Mouse (Mus musculus) urinary bladder, postnatal 10 days (tissue): ENCODE measurements around the gene Lrrc75a.

Source experiments
- DNase-seq: peaks from one replicate; pipeline ENCODE4 v3.0.0; 2022; ENCODE audit warnings: low spot score

The Lrrc75a gene

DNA sequence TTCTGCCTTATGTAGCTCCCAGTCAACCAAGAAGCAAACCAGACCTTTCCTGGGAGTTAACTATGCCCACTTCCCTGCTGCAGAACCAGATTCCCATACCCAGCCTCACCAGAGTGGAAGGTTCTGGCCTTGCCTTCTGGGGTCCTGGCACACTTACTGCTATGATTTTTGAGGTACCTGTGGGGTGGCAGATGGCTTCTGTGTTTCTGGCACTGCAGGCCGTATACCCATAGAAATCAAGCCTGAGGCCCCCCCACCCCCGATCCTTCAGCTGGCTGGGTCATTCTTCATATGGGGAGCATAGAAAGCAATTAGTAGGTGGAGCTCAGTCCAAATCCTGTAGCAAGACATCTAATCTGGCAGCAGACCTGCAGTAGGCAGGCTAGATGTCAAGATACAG lies 57.3 kb downstream of the Lrrc75a start:
- no peak for DNase-seq

DNA sequence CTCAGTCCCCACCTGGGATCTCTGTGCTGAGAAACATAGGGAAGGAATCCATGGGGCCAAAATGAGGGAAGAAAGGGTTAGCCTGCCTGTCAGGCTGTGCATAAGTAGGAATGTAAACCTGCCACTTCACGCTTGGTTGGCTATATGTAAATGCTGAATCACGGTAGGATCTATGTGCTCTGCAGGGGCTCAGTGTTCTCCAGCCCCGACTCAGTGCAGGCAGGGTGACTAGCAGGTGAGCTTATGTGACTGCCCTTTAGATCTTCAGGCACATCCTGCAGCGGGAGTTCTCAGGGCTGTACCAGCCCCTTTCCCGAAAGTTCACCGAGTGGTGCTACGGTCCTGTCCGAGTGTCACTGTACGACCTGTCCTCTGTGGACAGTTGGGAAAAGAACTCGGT lies 58.9 kb downstream of the Lrrc75a start:
- DNase-seq, result no peak

DNA sequence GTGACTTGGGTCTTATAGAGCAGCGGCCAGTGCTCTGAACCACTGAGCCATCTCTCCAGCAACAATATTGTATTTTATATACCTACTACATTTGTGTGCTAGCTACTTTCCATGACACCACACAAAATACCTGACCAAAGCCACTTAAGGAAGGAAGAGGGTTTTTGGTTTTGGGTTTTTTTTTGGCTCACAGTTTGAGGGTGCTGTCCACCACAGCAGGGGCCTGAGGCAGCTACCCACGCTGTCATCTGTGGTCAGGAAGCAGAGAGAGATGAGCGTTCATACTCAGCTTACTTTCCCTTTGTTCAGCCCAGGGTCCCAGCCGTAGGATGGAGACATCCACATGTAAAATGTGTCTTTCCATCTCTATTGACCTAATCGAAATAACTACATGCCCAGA lies 61.3 kb downstream of the Lrrc75a start:
- DNase-seq, result no peak

DNA sequence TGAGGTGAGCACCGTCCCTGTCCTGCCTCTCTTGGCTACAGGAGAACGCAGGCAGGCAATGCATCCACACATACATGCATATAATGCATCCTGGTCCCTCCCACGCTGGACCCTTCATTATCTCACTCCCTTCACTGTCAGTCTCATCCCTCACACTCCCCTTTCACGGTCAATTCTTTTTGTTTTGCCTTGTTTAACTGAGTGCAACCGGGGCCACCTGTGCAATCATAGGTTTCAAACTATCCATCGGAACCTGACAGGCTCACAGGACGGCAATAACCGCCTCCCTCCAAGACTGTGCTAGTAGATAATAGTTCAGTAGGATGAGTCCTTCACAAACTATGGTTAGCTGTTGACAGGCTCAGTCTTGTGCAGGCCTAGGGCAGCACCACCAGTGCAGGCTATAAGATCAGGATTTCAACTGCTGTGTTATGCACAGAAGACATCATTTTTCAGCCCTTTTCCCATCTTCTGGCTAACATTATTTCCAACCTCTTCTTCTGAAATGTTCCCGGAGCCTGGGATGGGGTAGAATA lies 63.6 kb downstream of the Lrrc75a start:
- DNase-seq, result no peak

DNA sequence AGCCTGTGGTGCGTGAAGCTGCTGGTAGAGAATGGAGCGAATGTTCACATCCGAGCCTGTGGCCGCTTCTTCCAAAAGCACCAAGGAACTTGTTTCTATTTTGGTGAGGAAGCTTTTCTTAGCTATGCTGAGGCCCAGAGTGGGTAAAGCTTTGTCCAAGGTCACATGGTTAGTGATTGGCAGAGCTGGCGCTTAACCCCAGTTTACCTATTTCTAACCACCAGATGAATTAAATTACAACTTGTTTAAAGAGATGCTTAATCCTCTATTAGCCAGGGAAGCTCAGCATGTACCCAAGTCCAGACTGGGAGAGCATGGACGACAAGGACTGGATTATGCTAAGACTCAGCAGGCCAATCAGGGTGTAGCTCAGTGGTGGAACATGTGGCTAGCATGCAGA lies 65.3 kb downstream of the Lrrc75a start:
- no peak for DNase-seq

DNA sequence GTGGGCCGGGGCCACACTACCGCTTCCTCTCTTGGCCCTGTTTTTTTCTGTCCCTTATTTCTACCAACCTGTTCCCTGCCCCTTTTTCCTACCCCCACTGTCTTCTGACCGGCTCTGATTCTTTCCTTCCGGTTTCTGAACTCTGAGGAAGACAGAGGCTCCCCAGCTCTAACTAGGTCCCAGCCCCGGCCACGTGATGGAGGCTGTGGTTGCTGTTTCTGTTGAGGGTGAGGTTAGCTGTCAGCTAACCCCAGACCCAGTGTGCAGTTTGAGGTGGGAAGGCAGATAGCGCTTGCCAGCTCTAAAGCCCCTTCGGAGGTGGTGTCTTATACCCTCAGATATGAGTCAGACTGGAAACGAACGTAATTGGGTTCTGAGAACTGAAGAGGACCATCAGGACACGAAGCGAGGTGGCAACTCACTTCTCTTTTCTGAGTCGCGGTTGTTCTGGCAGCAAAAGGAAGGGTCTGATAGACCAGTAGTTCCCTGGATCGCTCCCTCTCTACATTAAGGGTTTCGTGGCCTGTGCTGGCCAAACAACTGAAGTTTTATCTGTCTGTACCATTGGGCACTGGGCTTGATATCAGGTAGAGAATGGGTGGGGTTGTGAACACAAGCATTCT lies 71.7 kb downstream of the Lrrc75a start:
- no peak for DNase-seq

DNA sequence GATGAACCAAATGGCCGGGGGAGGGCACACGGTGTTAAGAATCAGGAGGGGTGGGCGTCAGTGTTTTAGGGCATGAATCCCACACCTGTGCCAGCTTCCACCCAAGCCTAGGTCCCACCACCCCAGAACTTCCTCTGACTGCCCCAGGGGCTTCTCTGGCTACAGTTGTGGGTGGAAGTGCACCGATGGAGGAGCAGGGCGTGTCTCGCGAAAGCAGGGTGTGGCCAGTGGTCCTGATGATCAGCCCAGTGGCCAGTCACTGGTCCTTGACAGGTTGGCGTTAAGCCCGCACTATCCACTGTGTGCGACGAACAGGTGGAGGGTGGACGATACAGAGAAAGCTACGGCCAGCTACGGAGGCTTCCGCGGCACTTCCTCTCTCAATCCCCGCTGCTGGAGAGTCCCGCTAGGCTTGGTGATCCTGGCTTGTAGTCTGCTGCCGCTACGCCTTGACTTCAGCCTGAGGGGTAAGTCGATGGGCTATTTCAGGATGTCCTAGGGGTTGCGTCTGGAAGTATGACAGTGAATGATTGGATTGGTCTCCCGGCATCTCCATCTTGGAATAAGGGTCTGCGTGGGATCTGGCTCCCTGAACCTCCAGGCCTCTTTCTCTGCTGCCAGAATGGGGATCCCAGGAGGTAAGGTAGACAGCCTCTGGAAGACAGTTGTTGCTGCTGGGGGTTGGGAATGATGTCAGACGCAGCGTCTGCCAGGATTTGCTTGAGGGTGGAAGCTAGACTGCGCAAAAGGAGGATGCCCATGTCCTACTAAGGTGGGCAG lies 72.5 kb downstream of the Lrrc75a start:
- DNase-seq, result no peak

DNA sequence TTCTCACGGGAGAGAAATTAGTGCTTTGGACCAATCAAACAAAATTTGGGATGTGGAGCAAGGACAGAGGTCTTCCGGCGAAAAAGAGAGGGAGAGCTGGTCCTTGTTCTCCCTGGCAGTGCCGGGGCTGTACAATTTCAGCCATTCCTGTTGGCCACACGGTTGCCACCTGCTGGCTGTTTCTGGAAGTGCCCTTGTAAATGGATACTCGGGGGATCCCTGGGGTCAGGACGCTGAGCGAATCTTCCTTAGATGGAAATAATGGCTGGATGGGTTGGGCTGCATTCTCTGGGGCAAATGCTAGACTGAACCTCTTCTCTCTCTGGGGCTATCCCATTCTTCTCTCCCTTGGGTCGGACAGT lies 73.0 kb downstream of the Lrrc75a start:
- DNase-seq, result peak; percentile 56

DNA sequence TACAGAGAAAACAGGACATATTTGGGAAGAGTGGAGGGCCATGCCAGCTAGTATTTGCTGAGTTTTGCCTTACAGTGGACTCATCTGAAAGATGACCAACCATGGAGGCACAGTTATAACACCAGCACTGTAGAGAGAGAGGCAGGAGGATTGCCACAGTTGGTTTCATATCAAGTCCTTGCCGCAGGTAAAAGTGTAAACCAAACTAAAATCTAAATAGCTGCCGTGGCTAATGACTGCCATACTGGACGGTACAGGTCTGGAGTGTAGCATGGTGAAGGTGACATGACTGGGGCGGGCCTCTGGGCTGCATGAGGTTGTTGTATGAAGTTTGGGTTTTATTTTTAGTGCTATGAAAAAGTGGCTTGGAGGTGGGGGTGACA lies 73.6 kb downstream of the Lrrc75a start:
- DNase-seq, result no peak

DNA sequence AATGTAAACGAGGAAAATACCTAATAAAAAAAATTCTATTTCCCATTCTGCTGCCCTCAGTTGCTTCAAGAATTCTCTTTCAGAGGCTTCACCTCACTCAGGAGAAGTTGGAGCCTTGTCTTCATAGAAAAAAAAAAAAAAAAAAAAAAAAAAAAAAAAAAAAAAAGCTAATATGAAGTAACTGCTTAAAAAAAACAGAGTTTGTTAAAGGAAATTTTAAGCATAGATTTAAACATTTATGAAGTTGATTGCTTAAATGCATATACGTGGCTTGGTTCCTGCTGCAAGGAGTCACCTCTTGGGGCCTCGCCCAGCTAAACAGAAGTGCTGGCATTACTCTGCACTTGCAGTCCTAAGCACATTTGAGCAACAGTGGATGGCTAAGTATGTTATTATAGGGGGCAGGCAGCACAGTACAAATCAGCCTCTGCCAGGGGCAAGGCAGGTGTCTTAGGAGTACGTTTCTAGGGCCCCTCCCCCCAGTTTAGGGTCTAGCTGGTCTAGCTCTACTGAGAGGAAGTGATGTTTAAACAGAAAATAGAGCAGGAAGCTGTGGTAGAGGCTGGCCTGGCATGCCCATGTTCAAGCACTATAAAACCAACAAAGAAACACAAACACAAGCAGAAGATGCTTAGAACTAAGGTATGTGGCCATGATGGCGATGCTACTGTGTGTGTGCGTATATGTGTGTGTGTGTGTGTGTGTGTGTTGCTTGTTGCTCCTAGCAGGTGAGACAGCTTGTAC lies 74.2 kb downstream of the Lrrc75a start, which contains the start of gene Trpv2:
Gene Trpv2, plus strand, starts transcription at position 528 of the 744 bp plus-strand sequence.
- DNase-seq, result no peak

DNA sequence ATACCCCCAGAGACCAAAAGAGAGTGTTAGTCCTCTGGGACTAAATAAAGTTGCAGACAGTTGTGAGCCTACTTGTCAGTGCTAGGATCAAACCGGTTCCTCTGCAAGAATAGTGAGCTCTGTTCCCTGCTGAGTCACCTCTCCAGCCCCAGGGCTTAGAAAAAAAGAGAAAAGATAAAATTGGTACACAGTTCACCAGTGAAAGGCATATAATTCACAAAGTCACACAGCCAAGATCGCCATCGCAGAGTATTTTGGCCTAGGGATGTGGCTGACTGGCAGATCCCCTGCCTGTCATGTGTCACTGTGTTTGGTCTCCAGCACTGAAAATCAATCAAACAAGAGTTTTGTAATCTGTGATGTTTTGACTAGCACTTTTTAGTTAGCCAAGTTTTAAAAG lies 80.0 kb downstream of the Lrrc75a start:
- no peak for DNase-seq

DNA sequence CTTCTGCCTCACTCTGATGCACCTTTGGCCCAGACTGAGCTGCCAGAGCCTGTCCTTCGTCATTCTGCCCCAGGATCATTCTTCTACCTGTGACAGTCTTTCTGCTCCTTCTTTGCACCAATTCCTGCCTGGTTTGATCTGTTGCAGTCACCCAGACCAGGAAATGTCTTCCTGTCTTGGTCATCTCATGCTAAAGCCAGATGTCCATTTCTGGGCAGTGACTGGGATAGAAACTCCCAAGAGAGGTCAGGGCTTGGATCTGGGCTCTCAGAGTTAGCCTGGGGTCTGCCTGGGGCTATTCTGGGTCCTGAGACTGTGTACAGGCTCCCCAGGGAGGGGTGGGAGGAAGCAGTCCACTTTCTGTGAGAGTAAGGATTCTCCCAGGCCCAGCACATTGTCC lies 82.1 kb downstream of the Lrrc75a start:
- DNase-seq, result no peak

DNA sequence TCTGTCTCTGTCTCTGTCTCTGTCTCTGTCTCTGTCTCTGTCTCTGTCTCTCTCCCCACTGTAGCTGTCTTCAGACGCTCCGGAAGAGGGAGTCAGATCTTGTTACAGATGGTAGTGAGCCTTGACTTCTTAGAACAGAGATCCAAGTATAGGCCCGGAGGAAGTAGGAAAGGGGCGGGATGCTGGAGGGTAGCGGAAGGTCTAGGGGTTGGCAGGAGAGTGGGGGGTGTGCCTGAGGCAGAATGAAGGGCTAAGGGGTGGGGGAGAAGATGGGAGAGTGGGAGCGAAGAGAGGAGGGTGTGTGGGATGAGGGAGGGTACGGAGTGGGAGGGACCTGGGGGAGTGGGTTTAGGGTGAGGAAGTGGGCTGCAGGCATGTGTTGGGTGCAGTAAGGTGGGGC lies 82.6 kb downstream of the Lrrc75a start:
- no peak for DNase-seq

DNA sequence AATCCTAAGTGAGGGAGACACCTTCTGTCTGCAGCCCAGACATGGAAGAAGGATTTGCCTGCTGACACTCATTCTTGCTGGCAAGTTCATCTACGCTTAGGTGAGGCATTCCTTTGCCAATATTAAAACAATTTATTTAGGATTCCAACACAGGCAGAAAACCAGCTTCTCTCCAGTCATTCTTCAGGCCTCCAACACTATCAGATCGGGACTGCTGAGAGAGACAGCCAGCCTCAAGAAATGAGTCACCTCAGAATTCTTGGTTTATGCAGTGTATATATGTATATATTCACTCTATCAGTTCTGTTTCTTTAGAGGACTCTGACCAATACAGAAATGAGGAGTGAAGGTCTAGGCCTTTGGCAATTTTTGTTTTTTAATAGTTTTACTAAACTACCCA lies 84.7 kb downstream of the Lrrc75a start:
- DNase-seq, result no peak

DNA sequence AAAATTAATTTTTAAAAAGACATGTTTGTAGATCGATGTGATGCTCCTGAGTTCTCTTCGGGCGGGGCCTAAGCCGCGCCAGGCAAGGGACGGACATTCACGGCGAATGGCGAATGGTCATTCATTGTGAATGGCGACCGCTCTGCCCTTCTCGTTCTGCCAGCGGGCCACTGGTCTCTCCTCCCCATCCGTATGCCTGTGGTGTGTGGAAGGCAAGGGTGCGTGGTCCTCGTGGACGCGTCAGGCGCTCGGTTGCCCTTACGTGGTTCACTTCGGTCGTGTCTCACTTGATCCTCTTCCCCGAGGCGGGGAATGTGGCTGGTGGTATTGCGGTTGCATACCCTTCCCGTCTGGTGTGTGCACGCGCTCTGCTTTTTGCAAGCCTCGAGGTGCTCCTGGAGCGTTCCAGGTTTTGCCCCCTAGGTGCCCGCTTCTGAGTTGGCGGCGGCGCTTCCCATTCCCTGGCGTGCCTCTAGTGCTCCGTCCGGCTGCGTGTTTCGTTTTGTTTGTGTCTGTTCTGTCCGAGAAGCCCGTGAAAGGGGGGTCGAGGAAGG lies 87.8 kb downstream of the Lrrc75a start:
- DNase-seq, result no peak

DNA sequence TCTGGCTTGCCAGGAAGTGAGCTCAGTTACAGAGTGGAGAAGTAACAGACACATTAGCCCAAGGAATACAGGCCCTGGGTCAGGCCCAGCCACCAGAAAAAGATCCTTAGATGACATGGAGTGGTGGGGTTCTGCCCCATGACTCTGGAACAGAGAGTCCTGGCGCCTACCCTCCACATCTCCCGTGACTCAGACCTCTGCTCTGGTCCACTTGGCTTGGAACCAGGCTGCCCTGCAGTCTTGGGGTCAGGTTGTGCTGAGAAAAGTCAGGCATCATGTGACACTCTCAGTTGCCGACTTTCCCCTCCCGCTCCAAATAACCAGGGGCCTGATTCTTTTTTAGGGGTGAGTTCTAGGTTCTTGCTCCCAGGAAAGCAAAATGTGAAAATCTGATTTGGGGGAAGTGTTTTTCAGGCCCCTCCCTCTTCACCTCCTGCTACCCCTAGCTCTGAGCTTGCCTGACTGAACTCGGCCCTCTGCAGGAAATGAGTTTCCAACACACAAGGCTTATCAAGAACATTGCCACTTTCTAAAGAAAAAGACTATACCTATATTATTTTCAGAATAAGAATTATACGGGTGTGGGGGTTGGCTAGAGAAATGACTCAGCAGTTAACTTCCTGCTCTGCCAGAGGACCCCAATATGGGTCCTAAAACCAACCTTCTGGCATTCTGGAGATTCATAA lies 89.2 kb downstream of the Lrrc75a start:
- no peak for DNase-seq

DNA sequence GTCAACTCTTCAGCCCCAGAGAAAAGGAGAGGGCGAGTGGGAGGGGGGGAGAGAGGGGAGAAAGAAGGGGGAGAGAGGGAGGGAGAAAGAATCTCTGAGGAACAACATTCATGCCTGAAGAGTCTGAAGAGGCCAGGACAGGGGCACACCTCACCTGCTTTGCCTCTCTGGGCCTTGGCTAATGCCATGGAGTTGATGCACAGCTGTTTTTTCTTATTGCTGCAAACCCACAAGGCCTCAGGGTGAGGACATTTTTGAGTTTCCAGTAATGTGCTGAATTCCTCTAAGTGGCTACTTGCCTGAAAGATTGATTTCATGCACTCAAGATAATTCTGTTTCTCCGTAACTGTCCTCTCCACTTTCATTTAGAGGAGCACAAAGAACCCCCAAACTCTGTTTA lies 90.2 kb downstream of the Lrrc75a start:
- DNase-seq, result no peak

DNA sequence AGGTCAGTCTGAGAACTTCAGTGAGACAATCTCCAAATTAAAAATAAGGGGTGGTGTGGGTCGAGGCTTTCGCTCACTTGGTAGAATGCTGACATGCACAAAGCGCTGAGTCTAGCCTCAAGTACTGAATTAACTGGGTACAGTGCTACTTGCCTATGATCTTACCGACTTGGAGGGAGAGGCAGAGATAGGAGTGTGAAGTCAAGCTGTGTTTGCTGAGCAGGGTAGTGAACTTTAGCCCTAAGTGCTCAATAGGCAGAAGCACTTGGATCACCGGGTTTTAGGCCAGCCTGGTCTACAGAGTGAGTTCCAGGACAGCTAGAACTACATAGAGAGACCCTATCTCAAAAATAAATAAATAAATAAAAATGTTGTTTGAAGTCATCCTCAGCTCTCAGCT lies 91.1 kb downstream of the Lrrc75a start:
- no peak for DNase-seq

DNA sequence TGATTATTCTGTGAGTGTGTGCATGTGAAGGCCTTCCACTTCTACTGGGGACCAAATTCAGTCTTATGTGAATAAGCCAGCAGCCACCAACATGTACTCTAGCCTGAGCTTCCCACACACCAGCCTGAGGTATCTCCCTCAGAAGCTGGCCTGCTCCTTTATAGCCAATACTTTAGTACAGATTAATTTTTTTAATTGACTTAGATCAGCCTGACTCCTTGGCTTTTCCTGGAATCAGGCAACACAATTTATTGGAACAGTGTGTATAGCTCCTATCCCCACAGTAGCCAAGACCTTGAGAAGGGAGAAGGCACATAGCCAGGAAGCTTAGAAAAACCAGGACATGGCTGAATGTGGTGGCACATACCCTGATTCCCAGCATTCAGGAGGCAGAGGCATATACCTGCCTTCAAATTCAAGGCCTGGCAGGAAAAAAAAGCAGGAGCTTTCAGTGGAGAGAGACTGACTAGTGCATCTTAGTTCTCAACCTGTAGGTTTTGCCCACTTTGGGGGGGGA lies 92.4 kb downstream of the Lrrc75a start:
- DNase-seq, result no peak

DNA sequence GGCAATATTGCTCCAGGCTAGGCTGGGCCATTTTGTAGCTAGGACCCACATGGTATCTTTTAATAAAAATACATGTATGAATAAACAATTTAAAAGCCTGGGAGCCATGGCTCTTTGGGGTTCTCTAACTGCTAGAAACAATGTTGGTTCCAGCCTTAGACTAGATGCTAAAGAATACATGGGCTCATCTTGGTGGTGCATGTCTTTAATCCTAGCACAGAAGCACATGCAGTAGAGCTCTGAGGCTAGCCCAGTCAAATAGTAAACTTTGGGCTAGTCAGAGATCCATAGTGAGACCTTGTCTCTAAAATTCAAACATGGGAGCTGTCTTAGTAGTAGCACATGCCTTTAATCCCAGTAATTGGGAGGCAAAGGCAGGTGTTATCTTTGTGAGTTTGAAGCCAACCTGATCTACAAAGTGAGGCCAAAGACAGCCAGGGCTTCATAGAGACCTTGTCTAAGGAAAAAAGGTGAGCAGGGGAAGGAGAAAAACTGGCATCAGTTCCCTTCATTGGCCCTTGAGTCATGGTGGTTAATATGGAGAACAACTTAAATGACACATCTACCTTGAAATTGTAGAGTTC lies 93.3 kb downstream of the Lrrc75a start:
- no peak for DNase-seq
